ENCODE assay signal across 18 mouse cellular contexts in the genomic region with DNA sequence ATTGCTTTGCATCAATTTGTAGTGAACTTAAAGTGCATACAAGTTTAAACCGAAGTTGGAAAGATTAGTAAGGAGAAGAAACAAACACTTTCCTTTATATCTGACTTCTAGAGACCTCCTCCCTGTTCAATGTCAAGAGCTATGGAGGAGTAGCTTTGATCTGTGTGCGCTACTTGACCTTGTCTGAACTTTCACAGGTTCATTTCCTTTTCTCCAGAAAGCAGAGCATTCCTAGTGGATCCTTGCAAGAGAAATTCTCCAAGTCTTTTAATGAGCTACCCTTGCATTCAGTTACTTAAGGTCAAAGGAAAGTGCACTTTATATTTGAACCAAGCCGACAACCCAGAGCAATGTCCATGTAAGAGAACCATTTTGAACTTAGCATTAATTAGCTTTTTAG.
"Had no signal": no experiment of that assay in that cellular context is flagged by ENCODE, and none has a peak within 500 bp of the region (broad histone marks: within the 10 kb centered on the region; RNA-seq: fewer than 3 reads in every experiment).

No protein-coding gene starts in this region.

- H3K27me3 ChIP-seq: limb, embryonic 12.5 days; limb, embryonic 15.5 days; midbrain, embryonic 13.5 days; neural tube, embryonic 13.5 days had no signal

- H3K4me3 ChIP-seq: limb, embryonic 12.5 days; limb, embryonic 15.5 days; midbrain, embryonic 10.5 days; midbrain, embryonic 13.5 days; myocyte; neural tube, embryonic 13.5 days had no signal

- H3K27ac ChIP-seq: limb, embryonic 12.5 days; limb, embryonic 15.5 days; liver, embryonic 14.5 days; macrophage; midbrain, embryonic 10.5 days; midbrain, embryonic 13.5 days; neural tube, embryonic 13.5 days had no signal

- DNase-seq: kidney, adult 18-20 months; kidney, postnatal 36 days; left cerebral cortex, postnatal 4 days; liver, postnatal 0 days; lung, embryonic 14.5 days; thymus, adult 18-20 months; thymus, postnatal 36 days had no signal

- ATAC-seq: liver, postnatal 0 days; lung, postnatal 0 days; midbrain, embryonic 13.5 days; midbrain, embryonic 16.5 days had no signal

- H3K36me3 ChIP-seq: limb, embryonic 12.5 days; limb, embryonic 15.5 days; midbrain, embryonic 10.5 days; midbrain, embryonic 13.5 days; neural tube, embryonic 13.5 days had no signal

- H3K4me2 ChIP-seq: limb, embryonic 12.5 days; limb, embryonic 15.5 days; liver, embryonic 11.5 days; lung, embryonic 14.5 days; midbrain, embryonic 13.5 days; neural tube, embryonic 13.5 days had no signal

- H3K4me1 ChIP-seq: limb, embryonic 15.5 days; midbrain, embryonic 10.5 days; midbrain, embryonic 13.5 days; neural tube, embryonic 13.5 days had no signal

- H3K9me3 ChIP-seq: limb, embryonic 12.5 days; limb, embryonic 15.5 days; midbrain, embryonic 10.5 days; midbrain, embryonic 13.5 days; neural tube, embryonic 13.5 days had no signal

- H3K9ac ChIP-seq: limb, embryonic 12.5 days; limb, embryonic 15.5 days; liver, embryonic 14.5 days; liver, postnatal 0 days; lung, embryonic 14.5 days; midbrain, embryonic 13.5 days; neural tube, embryonic 13.5 days had no signal
